Mouse (Mus musculus) left cerebral cortex, postnatal 36 days (tissue): Measurements from ENCODE around the gene Olfr1329. TPM values are rescaled to one million over a fixed set of nuclear protein-coding genes. Genes with fewer than 3 reads are reported as not detected.
A peak's percentile ranks its signal among the peaks of the same experiment; 100 is the strongest.
"Not testable (repeated sequence)": the region's sequence is repeated elsewhere in the genome, so short reads cannot be mapped to it uniquely, and the experiment has no call there.

Experiments
- DNase-seq, 2 experiments: peaks; one replicate each; pipeline ENCODE4 v3.0.0; 2021 to 2022; ENCODE audit warnings: low spot score in 2 of 2, mixed read lengths in 1 of 2
- intact Hi-C: fragments of 180-260 bp; cut with DNase I; formaldehyde crosslinking; loops from one replicate; pipeline ENCODE4 v1.15.1; 2025
- total RNA-seq, 2 experiments: library from RNA; stranded (reverse); gene quantifications; 2 replicates each; pipeline ENCODE4 v1.2.3; 2021

Gene Olfr1329
- not detected for total RNA-seq

DNA sequence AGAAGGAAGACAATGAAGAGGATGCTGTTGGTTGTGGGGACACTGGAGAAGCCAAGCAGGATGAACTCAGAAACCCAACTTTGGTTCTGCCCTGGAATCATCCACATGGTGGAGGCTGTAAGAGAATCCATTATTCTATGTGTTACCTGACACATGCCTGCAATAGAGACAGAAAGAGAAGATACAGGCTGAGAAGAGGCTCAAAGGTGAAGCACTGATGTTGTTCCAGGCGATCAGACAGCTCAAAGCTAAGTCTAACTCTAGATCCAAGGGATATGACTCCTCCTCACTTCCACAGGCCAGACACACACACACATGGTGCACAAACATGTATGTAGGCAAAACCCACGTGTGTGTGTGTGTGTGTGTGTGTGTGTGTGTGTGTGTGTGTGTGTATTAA lies at the start of gene Olfr1329:
Olfr1329 (minus strand) TSS at position 101 of the 400 bp plus-strand sequence.
- DNase-seq, intact Hi-C loops: not testable (repeated sequence)

DNA sequence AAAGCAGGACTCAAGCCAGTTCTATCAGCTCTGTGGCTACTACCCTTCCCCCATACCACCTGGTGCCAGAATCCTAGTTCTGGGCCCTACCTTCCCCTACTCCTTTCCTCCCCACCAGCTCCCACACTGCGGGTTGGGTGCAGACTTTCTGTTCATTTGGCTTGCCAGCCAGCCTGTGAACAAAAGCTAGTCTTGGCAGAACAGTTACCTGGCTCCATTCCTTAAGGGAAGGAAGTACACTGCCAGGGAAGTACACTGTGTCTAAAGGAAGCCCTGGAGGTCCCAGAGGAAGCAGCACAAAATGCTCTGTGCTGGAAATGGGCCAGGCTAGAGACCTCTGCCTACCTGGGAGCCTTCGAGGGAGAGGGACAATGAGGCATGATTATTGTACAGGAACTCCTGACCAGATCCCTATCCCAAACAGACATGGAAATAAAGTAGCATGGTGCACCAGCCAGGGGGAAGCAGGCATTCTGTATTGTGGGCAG lies 43.9 kb upstream of the Olfr1329 start, which contains the start of gene Lao1:
Lao1 (plus strand) TSS at position 438 of the 488 bp plus-strand sequence.
- intact Hi-C loops: no loop called here
- DNase-seq: peak; percentile 23 to 33

DNA sequence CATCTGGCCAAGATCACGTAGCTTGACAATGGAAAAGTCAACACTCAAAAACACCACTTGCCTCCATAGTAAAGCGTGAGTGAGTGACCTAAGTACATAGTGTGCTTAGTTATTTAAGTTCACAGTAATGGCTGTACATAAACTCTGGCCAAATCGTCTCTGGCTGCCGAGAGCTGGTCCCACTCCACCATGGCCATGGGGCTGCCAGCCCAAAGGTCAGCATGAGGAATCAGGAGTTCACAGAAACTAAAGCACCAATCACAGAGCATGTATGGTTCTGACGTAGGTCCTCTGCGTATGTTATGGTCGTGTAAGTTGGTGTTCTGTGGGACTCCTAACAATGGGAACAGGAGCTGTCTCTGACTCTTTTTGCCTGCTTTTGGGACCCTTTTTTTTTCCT lies 41.5 kb upstream of the Olfr1329 start:
- DNase-seq: no peak
- intact Hi-C loops: no loop called here

DNA sequence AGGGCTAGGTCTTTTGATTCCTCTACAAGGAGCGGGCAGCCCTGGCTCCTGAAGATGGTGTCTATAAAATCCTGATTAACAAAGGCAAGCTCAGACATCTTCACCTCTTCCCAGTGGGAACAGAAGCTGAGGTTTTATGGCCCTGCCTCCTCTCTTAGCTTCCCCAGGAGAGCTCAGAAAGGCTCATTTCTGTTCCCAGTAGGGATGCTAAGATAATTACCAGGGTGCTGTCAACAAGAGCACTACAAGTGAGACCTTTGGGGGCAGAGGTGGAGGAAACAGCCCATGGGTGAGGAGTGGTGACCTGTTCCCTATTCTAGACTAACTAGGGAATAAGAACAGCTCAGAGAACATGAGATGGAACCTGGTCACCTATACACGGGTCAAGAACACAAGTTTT lies 21.2 kb upstream of the Olfr1329 start, which contains the start of gene Olfr1328:
Olfr1328 (minus strand) TSS at position 101 of the 400 bp plus-strand sequence.
- intact Hi-C loops: no loop called here

DNA sequence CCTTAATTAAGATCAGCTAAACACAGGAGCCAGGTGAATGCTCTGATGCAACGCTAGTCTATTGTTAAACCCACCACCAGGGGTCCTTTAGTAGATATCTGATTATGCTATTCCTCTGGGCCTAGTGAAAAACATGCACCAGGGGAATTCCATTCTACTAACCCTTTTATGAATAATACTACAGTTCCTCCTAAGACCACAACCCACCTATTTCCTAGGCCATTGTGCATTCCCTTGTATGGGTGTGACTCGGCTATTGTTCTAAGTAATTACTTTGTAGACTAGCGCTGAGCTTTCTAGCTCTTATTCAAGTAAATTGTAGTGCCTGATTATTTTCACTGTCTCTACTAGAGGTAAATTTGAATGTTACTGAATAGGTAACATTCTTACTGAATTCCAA lies 14.1 kb upstream of the Olfr1329 start:
- intact Hi-C loops, DNase-seq: not testable (repeated sequence)

More for the DNA sequence above, 21.2 kb upstream of the Olfr1329 start, which contains the start of gene Olfr1328:
- no peak for DNase-seq

DNA sequence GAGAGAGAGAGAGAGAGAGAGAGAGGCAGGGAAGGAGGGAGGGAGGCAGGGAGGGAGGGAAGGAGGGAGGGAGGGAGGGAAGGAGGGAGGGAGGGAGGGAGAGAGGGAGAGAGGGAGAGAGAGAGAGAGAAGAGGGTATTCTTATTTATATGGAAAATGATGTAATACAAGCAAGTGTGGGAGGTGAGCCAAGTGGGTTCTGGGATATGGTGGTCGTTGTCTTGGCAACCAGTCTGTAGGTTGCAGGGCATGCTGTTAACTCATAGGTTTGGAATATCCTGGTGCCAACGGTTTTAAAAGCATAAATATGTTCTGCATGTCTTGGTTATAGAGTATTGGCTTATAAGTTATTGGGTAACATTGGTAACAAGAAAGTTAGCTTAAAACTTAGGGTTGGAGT lies 15.3 kb downstream of the Olfr1329 start:
- DNase-seq: no peak
- intact Hi-C loops: no loop called here

DNA sequence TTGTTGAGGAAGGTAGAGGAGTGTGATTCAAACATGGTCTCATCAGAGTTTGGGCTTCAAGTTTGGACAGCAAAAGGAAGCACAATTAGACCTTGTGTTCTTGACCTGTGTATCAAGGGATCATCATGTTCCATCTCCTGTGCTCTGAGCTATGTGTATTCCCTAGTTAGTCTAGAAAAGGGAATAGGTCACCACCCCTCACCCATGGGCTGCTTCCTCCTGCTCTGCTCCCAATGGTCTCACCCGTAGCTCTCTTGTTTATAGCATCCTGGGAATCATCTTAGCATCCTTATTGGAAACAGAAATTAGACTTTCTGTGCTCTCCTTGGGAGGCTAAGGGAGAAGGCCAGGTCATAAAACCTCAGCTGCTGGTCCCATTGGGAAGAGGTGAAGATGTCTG lies 29.0 kb downstream of the Olfr1329 start, which contains the start of gene Olfr1330:
Olfr1330 (plus strand) TSS at position 301 of the 400 bp plus-strand sequence.
- intact Hi-C loops: no loop called here

DNA sequence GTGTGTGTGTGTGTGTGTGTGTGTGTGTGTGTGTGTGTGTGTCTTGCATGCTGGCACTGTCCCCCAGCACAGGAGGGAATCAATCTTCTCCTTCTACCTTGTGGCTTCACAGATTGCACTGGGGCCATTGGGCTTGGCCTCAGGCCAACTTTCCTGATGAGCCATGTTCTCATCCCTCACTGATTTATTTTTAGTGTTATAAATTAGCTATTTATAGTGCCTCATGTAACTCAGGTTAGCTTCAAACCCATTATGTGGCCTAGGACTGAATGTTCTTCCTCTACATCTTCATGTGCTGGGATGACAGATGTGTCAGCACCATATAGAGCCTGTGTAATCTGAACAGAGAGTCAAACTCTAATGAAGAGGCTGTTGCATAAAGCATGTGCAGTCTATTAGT lies 49.7 kb downstream of the Olfr1329 start:
- intact Hi-C loops: no loop called here
- no peak for DNase-seq

More for the DNA sequence above, 29.0 kb downstream of the Olfr1329 start, which contains the start of gene Olfr1330:
- DNase-seq: no peak

Other genes with a start within 250 kb of the Olfr1329 start
- not detected for gene Olfr1342, start 224.7 kb downstream of the Olfr1329 start, total RNA-seq
- not detected for gene Olfr1341, start 213.9 kb downstream of the Olfr1329 start, total RNA-seq
- gene Olfr1340, start 197.3 kb downstream of the Olfr1329 start, total RNA-seq: not detected
- not detected for gene Olfr1339, start 185.3 kb downstream of the Olfr1329 start, total RNA-seq
- gene Olfr1338, start 158.7 kb downstream of the Olfr1329 start, total RNA-seq: not detected
- not detected for gene Olfr1337, start 134.9 kb downstream of the Olfr1329 start, total RNA-seq
- gene Olfr1335, start 107.5 kb downstream of the Olfr1329 start, total RNA-seq: not detected
- not detected for gene Olfr1333, start 81.2 kb downstream of the Olfr1329 start, total RNA-seq
- gene Olfr1331, start 52.8 kb downstream of the Olfr1329 start, total RNA-seq: not detected
- not detected for gene Olfr1330, start 28.9 kb downstream of the Olfr1329 start, total RNA-seq
- not detected for gene Olfr1328, start 21.1 kb upstream of the Olfr1329 start, total RNA-seq
- gene Lao1, start 44.1 kb upstream of the Olfr1329 start, total RNA-seq: under 1 TPM; 0.35 to 0.82 TPM
- 100 to 1,000 TPM; 107 to 126 TPM for gene Slc2a1, start 191.2 kb upstream of the Olfr1329 start, total RNA-seq